Mouse (Mus musculus): ENCODE results near the gene Mxra8. TPM values are rescaled to one million over a fixed set of nuclear protein-coding genes. Genes with fewer than 3 reads are reported as not detected.
A peak's percentile ranks its signal among the peaks of the same experiment; 100 is the strongest.

The Mxra8 gene
- polyA plus RNA-seq, 1 experiment from 2014 or later, result 77.8 TPM

DNA sequence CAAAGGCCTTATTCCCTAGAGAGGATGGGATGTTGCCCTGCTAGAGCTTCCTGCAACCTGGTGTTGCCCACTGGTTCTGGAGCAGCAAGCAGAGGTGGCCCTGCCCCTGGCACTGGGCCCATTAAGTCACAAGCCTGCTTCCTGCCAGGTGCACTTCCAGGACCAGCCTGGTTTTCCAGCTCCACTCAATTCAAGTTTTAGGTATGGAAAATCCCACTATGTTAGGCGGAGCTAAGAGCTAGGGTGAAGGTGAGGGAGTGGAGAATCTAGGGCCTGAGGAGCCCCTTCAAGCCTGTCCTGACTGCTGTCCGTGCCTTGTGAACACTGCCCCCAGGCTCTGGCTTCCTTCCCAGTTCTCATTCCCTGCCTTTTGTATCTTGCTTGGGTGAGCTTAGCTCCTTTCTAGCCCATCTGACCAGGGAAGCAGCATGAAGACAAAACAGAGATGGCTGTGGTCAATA, 12.5 kb downstream of the Mxra8 start:
- Histone ChIP-seq H3K9me3 (replicated peaks; ENCODE audit: control insufficient read depth, low read length) (no peaks in the 10 kb centered on the region), H3K9ac (ENCODE audit: low read length) (no peak overlapping the region), H3K27me3 (ENCODE audit: control insufficient read depth, insufficient read depth, low read length) (no peaks in the 10 kb centered on the region), H3K4me1 (ENCODE audit: control insufficient read depth, insufficient read depth, low read length) (peaks cover 21% of the 10 kb centered on the region), H3K36me3 (ENCODE audit: control insufficient read depth, insufficient read depth) (peaks cover 18% of the 10 kb centered on the region), H3K27ac (ENCODE audit: low read length) (no peak overlapping the region), H3K4me3 (ENCODE audit: low read length) (no peak overlapping the region), H3K4me2 (ENCODE audit: low read depth, low read length) (no peak overlapping the region)
- no peak for ATAC-seq (replicated peaks; ENCODE audit: extremely low read depth, insufficient read depth, low FRiP score)
- 73% methylated on average over 2 of the region's 2 CpGs for WGBS

DNA sequence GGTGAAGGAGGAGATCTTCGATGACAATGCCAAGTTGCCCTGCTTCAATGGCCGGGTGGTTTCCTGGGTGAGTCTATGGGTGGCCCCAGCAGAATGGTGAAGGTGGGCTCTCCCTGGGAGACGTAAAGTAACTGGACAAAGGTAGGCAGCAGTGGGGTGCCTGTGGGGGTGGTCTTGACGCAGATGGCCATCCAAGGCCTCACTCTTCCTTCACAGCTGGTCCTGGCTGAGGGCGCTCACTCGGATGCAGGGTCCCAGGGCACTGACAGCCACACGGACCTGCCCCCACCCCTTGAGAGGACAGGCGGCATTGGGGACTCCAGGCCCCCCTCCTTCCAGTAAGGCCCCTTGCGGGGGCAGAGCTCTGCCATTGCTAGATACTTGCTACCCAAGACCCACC, 13.9 kb downstream of the Mxra8 start:
- peaks cover 21% of the 10 kb centered on the region for H3K36me3 ChIP-seq (ENCODE audit: control insufficient read depth, insufficient read depth)
- peaks cover 17% of the 10 kb centered on the region for H3K4me1 ChIP-seq (ENCODE audit: control insufficient read depth, insufficient read depth, low read length)
- H3K9ac ChIP-seq (ENCODE audit: low read length), result no peak overlapping the region
- no peak overlapping the region for H3K4me3 ChIP-seq (ENCODE audit: low read length)
- 92% methylated on average over 9 of the region's 9 CpGs for WGBS
- no peak overlapping the region for H3K27ac ChIP-seq (ENCODE audit: low read length)
- H3K27me3 ChIP-seq (ENCODE audit: control insufficient read depth, insufficient read depth, low read length), result no peaks in the 10 kb centered on the region
- ATAC-seq (replicated peaks; ENCODE audit: extremely low read depth, insufficient read depth, low FRiP score), result no peak
- H3K4me2 ChIP-seq (ENCODE audit: low read depth, low read length), result no peak overlapping the region
- H3K9me3 ChIP-seq (replicated peaks; ENCODE audit: control insufficient read depth, low read length), result no peaks in the 10 kb centered on the region

DNA sequence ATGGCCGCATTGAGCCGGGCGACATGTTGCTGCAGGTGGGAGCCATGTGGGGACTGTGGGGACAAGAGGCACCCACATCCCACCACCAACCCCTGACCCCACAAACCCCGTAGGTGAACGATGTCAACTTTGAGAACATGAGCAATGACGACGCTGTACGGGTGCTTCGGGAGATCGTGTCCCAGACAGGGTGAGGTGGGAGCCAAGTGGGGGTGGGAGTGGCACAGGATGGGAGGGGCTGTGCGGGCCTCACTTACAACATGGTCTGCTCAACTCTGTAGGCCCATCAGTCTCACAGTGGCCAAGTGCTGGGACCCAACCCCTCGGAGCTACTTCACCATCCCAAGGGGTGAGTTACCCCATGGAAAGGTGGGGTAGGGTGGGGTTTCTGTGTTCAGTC, 15.5 kb downstream of the Mxra8 start:
- H3K9me3 ChIP-seq (replicated peaks; ENCODE audit: control insufficient read depth, low read length), result no peaks in the 10 kb centered on the region
- H3K4me2 ChIP-seq (ENCODE audit: low read depth, low read length), result no peak overlapping the region
- 92% methylated on average over 12 of the region's 12 CpGs for WGBS
- no peak for ATAC-seq (replicated peaks; ENCODE audit: extremely low read depth, insufficient read depth, low FRiP score)
- no peak overlapping the region for H3K27ac ChIP-seq (ENCODE audit: low read length)
- peaks cover 23% of the 10 kb centered on the region for H3K36me3 ChIP-seq (ENCODE audit: control insufficient read depth, insufficient read depth)
- H3K4me1 ChIP-seq (ENCODE audit: control insufficient read depth, insufficient read depth, low read length), result peaks cover 3% of the 10 kb centered on the region
- H3K9ac ChIP-seq (ENCODE audit: low read length), result no peak overlapping the region
- no peak overlapping the region for H3K4me3 ChIP-seq (ENCODE audit: low read length)
- no peaks in the 10 kb centered on the region for H3K27me3 ChIP-seq (ENCODE audit: control insufficient read depth, insufficient read depth, low read length)

DNA sequence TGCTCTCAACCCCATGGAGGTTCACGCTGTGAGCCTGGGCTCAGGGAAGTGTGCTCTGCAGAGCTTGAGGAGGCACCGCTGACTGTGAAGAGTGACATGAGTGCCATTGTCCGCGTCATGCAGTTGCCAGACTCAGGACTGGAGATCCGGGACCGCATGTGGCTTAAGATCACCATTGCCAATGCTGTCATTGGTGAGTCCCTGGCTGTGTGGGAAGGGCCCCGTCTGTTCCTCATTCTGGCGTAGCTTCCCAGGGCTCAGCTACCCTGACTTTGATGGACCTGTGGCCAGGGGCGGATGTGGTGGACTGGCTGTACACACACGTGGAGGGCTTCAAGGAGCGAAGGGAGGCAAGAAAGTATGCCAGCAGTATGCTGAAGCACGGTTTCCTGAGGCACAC, 16.6 kb downstream of the Mxra8 start:
- 89% methylated on average over 12 of the region's 12 CpGs for WGBS

DNA sequence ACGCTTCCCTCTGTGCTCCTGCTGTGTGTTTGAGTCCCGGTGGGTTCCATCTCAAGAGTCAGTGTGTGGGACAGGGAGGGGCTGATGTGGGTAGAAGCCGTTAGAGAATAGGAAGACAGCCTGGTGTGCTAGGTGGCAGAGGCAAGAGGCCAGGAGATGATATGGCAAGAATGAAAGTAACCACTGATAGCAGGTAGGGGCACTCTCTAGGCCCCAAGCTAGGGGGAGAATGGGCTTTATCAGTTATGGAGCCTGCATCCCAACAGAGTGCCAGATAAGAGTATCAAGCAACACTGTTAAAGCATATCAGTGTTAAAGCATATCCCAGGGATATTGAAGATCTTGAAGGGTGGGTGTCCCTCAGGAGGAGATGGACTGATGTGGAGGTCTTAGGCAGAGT, 17.4 kb downstream of the Mxra8 start:
- H3K9ac ChIP-seq (ENCODE audit: low read length), result no peak overlapping the region
- no peak overlapping the region for H3K27ac ChIP-seq (ENCODE audit: low read length)
- H3K9me3 ChIP-seq (replicated peaks; ENCODE audit: control insufficient read depth, low read length), result no peaks in the 10 kb centered on the region
- 72% methylated on average over 3 of the region's 3 CpGs for WGBS
- no peak for ATAC-seq (replicated peaks; ENCODE audit: extremely low read depth, insufficient read depth, low FRiP score)
- peaks cover under 1% of the 10 kb centered on the region for H3K4me1 ChIP-seq (ENCODE audit: control insufficient read depth, insufficient read depth, low read length)
- H3K36me3 ChIP-seq (ENCODE audit: control insufficient read depth, insufficient read depth), result peaks cover 23% of the 10 kb centered on the region
- H3K4me2 ChIP-seq (ENCODE audit: low read depth, low read length), result no peak overlapping the region
- no peaks in the 10 kb centered on the region for H3K27me3 ChIP-seq (ENCODE audit: control insufficient read depth, insufficient read depth, low read length)
- no peak overlapping the region for H3K4me3 ChIP-seq (ENCODE audit: low read length)

More for the DNA sequence above, 16.6 kb downstream of the Mxra8 start:
- H3K36me3 ChIP-seq (ENCODE audit: control insufficient read depth, insufficient read depth), result peaks cover 23% of the 10 kb centered on the region
- H3K4me1 ChIP-seq (ENCODE audit: control insufficient read depth, insufficient read depth, low read length), result peaks cover 3% of the 10 kb centered on the region
- no peak overlapping the region for H3K27ac ChIP-seq (ENCODE audit: low read length)
- H3K9me3 ChIP-seq (replicated peaks; ENCODE audit: control insufficient read depth, low read length), result no peaks in the 10 kb centered on the region
- H3K27me3 ChIP-seq (ENCODE audit: control insufficient read depth, insufficient read depth, low read length), result no peaks in the 10 kb centered on the region
- H3K4me2 ChIP-seq (ENCODE audit: low read depth, low read length), result no peak overlapping the region
- no peak for ATAC-seq (replicated peaks; ENCODE audit: extremely low read depth, insufficient read depth, low FRiP score)
- no peak overlapping the region for H3K9ac ChIP-seq (ENCODE audit: low read length)
- H3K4me3 ChIP-seq (ENCODE audit: low read length), result no peak overlapping the region

DNA sequence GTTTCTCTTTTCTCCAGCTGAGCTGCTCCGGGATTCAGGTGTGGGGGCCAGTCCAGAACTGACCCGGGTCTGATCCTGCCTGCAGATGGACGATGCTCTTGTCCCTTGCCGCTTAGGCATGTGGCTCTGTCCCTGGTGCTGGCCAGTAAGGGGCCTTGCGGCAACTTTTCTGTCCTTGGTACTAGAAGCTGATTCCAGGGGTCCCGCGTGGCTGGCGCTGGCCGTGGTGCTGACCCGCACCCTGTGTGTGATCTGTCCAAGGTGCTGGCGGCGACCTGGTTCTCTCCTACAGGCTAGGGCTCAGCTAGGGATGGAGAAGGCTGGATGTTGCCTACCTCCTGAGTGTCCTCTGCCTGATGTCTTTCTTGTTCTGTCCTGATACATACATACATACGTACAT, 19.8 kb downstream of the Mxra8 start:
- no peak overlapping the region for H3K4me3 ChIP-seq (ENCODE audit: low read length)
- no peak overlapping the region for H3K4me2 ChIP-seq (ENCODE audit: low read depth, low read length)
- ATAC-seq (replicated peaks; ENCODE audit: extremely low read depth, insufficient read depth, low FRiP score), result peak; percentile 42; the same call in 1 of the 2 replicates
- 13% methylated on average over 13 of the region's 13 CpGs for WGBS
- H3K36me3 ChIP-seq (ENCODE audit: control insufficient read depth, insufficient read depth), result peaks cover 22% of the 10 kb centered on the region
- H3K9me3 ChIP-seq (replicated peaks; ENCODE audit: control insufficient read depth, low read length), result no peaks in the 10 kb centered on the region
- H3K27me3 ChIP-seq (ENCODE audit: control insufficient read depth, insufficient read depth, low read length), result no peaks in the 10 kb centered on the region
- H3K4me1 ChIP-seq (ENCODE audit: control insufficient read depth, insufficient read depth, low read length), result no peaks in the 10 kb centered on the region
- no peak overlapping the region for H3K27ac ChIP-seq (ENCODE audit: low read length)
- no peak overlapping the region for H3K9ac ChIP-seq (ENCODE audit: low read length)

DNA sequence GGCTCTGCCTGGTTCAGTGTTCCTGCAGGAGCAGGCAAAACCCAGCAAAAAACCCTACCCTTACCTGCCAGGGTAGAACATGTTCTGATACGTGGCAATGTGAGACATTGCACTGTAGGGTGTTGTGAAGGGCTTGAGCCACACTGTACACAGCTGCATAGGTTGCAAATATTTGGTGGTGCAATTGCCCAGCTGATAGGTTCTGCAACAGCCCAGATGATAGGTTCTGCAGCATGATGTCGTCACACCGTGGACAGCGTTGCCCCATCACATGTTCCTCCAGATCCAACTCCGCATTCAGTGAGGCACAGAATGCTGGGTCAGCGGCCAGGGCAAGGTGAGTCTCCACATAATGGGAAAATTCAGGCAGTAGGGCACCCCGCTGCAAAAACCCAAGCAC, 22.3 kb downstream of the Mxra8 start:
- H3K4me1 ChIP-seq (ENCODE audit: control insufficient read depth, insufficient read depth, low read length), result no peaks in the 10 kb centered on the region
- no peaks in the 10 kb centered on the region for H3K27me3 ChIP-seq (ENCODE audit: control insufficient read depth, insufficient read depth, low read length)
- H3K9ac ChIP-seq (ENCODE audit: low read length), result no peak overlapping the region
- peaks cover 13% of the 10 kb centered on the region for H3K36me3 ChIP-seq (ENCODE audit: control insufficient read depth, insufficient read depth)
- H3K4me2 ChIP-seq (ENCODE audit: low read depth, low read length), result no peak overlapping the region
- H3K9me3 ChIP-seq (replicated peaks; ENCODE audit: control insufficient read depth, low read length), result no peaks in the 10 kb centered on the region
- no peak overlapping the region for H3K4me3 ChIP-seq (ENCODE audit: low read length)
- whole genome bisulfite sequencing, result 85% methylated on average over 7 of the region's 7 CpGs
- ATAC-seq (replicated peaks; ENCODE audit: extremely low read depth, insufficient read depth, low FRiP score), result no peak
- H3K27ac ChIP-seq (ENCODE audit: low read length), result no peak overlapping the region

DNA sequence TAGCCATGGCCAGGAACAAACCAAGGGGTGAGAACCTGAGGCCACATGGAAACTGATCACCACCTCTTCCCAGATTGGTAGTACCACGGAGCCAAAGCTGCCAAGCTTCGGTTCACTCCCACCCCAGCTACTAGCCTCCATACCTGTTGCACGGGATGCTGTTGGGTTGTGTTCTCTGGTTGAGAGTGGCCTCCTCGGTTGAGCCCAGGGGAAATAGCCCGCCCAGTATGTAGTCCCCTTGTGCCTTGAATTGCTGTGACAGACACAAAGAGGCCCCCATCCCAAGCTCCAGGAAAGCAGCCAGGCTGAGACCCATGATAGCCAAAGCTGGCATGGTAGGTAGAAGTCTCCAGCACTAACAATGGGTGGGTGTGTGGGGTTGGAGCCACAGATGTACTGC, 23.5 kb downstream of the Mxra8 start, which contains the start of gene Tas1r3:
TSS of gene Tas1r3 (minus strand) at position 362 of the 400 bp plus-strand sequence.
- Histone ChIP-seq H3K4me2 (ENCODE audit: low read depth, low read length) (no peak within 1 kb of the TSS), H3K4me3 (ENCODE audit: low read length) (no peak within 1 kb of the TSS), H3K36me3 (ENCODE audit: control insufficient read depth, insufficient read depth) (peaks cover 14% of the 10 kb centered on the region), H3K27me3 (ENCODE audit: control insufficient read depth, insufficient read depth, low read length) (no peaks in the 10 kb centered on the region), H3K27ac (ENCODE audit: low read length) (no peak within 1 kb of the TSS), H3K9me3 (replicated peaks; ENCODE audit: control insufficient read depth, low read length) (no peaks in the 10 kb centered on the region), H3K9ac (ENCODE audit: low read length) (no peak within 1 kb of the TSS), H3K4me1 (ENCODE audit: control insufficient read depth, insufficient read depth, low read length) (no peaks in the 10 kb centered on the region)
- ATAC-seq (replicated peaks; ENCODE audit: extremely low read depth, insufficient read depth, low FRiP score), result no peak
- 71% methylated on average over 5 of the region's 5 CpGs for whole genome bisulfite sequencing

DNA sequence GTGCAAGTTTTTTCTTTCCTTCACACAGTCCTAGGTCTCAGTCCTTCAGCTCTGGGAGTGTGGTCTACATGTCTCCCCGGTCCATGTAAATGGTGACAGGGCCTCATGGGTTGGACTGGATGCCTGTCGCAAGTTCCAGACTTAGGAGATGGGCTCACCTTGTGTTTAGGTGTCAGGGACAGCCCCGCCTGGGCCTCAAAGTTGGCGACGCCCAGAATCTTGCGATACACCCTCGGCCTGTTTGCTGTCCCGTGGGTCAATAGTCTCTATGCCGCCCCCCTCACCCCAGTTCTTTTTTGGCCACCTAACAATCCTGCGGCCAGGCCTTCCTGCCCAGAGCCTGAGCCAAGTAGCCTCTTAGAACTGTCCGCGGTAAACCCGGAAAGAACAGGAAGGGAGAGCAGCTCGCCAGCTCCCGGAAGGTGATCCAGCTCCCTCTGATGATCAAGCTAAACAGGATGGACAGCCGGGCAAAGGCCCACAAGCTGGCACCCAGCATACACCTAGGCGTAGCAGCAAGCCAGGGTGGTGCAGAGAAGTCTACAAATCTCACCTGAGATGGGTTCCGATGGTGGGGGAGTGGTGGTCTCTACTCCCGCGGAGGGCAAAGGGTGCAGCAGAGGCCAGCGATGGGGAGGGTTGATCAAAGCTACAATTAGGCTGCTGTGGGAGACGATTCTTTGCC, 29.3 kb downstream of the Mxra8 start:
- Histone ChIP-seq H3K9me3 (replicated peaks; ENCODE audit: control insufficient read depth, low read length) (no peaks in the 10 kb centered on the region), H3K27me3 (ENCODE audit: control insufficient read depth, insufficient read depth, low read length) (no peaks in the 10 kb centered on the region), H3K4me1 (ENCODE audit: control insufficient read depth, insufficient read depth, low read length) (peaks cover 15% of the 10 kb centered on the region), H3K36me3 (ENCODE audit: control insufficient read depth, insufficient read depth) (peaks cover 20% of the 10 kb centered on the region), H3K4me3 (ENCODE audit: low read length) (peak overlapping the region; percentile 70), H3K9ac (ENCODE audit: low read length) (peak overlapping the region; percentile 68), H3K4me2 (ENCODE audit: low read depth, low read length) (peak overlapping the region; percentile 89), H3K27ac (ENCODE audit: low read length) (no peak overlapping the region)
- ATAC-seq (replicated peaks; ENCODE audit: extremely low read depth, insufficient read depth, low FRiP score), result peak; percentile 23
- 8% methylated on average over 22 of the region's 22 CpGs for WGBS
